Mouse (Mus musculus): ENCODE measurements around the gene Sfpq. TPM values are rescaled to one million over a fixed set of nuclear protein-coding genes. Genes with fewer than 3 reads are reported as not detected.
A peak's percentile ranks its signal among the peaks of the same experiment; 100 is the strongest.
"Not testable (repeated sequence)": the region's sequence is repeated elsewhere in the genome, so short reads cannot be mapped to it uniquely, and the experiment has no call there.

Gene Sfpq
- 100 to 1,000 TPM; 141 to 249 (median 190) TPM for total RNA-seq (2022)

DNA sequence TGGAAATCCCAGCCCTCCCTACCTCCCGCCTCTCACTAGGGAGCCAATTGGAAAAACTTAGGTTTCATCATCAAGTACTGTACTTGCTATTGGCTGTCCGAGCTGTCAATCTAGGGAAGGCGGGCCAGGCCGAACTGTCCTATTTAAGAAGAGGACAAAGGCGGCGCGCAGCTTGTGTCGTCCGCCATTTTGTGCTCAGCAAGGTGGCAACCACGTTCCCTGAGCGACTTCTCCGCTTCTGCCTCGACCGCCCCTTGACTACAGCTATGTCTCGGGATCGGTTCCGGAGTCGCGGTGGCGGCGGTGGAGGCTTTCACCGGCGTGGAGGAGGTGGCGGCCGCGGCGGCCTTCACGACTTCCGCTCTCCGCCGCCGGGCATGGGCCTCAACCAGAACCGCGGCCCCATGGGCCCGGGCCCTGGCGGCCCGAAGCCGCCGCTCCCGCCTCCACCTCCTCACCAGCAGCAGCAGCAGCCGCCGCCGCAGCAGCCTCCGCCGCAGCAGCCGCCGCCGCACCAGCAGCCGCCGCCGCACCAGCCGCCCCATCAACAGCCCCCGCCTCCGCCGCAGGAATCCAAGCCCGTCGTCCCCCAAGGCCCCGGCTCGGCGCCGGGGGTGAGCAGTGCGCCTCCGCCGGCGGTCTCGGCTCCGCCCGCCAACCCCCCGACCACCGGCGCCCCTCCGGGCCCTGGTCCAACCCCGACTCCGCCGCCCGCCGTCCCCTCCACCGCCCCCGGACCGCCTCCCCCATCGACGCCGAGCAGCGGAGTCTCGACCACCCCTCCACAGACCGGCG is at the start of gene Sfpq:
Gene Sfpq (plus strand): TSS at position 174 of the 795 bp plus-strand sequence.
- DNase-seq = peak; percentile 96

DNA sequence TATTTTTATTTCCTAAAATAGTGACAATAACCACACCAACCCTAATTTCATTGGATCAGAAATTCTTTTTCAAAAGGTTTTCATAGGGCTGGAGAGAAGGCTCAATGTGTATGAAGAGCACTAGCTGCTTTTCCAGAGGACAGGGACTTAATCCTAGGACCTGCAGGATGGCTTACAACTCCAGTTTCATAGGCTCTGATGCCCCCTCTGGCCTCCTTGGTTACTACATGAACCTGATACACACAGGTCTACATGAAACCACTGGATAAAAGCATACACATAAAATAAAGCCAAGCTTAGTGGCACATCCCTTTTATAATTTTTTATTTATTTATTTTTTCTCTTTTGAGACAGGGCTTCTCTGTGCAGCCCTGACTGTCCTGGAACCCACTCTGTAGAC is 43.7 kb upstream of the Sfpq start:
- DNase-seq = no peak

DNA sequence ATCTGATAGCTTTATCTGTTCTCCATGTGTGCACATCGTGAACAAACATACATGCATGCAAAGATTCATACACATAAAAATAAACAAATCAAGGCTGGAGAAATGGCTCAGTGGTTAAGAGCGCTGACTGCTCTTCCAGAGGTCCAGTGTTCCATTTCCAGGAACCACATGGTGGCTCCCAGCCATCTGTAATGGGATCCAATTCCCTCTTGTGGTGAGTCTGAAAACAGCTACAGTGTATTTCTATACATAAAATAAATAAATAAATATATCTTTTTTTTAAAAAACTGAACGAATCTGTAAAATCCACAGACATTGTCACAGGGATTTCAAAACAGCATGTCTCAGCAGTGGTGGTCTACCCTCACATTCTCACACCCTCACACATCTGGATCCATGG is 42.4 kb upstream of the Sfpq start:
- DNase-seq = no peak

DNA sequence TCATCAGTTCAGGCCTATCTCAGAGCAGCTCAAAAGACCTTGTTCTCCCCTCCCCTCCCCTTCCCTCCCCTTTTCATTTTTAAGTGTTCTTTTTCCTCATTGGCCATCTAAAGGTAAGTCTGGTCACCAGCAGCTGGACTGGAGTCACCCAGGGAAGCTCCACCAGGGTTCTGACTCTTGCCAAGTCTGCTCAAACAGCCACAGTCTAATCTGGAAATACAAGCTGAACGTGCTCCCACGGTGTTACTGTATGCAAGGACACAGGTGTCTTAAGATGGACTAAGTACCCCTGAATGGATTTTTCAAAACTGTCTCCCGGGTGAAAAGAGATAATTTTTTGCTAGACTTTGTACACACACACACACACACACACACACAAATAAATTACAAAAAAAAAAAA is 37.8 kb upstream of the Sfpq start:
- peak; percentile 22 for DNase-seq

DNA sequence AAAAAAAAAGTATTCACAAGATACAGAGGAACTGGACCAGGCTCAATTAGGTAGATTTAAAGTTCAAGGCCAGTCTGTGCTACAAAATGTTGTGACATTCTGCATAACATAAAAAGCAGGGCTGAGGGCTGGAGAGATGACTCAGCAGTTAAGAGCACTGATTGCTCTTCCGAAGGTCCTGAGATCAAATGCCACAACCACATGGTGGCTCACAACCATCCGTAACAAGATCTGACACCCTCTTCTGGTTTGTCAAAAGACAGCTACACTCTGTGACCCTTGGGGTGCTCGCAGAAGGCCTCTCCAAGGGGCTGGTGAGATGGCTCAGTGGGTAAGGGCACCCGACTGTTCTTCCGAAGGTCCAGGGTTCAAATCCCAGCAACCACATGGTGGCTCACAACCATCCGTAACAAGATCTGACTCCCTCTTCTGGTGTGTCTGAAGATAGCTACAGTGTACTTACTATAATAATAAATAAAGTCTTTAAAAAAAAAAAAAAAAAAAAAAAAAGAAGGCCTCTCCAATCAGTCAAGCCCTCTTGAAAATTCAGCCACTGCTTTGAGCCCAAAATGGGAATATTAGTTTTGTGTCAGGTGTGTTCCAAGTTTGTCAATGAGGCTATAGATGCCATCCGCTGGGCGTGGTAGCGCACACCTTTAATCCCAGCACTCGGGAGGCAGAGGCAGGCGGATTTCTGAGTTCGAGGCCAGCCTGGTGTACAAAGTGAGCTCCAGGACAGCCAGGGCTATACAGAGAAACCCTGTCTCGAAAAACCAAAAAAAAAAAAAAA is 37.2 kb upstream of the Sfpq start:
- peak; percentile 39 for DNase-seq

DNA sequence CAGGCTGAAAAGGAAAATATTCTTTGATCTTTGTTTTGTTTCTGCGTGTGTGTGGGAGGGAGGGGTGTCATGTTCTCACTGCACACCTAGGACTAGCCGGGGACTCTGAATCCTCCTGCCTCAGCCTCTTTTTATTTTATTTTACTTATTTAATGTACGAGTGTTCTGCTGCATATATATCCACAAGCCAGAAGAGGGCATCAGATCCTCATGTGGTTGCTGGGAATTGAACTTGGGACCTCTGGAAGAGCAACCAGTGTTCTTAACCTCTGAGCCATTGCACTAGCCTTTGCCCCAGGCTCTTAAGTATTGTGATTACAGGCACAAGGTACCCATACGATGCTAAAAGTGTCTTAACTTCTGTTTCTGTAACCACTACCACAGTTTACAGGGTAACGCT is 34.4 kb upstream of the Sfpq start:
- DNase-seq = no peak

DNA sequence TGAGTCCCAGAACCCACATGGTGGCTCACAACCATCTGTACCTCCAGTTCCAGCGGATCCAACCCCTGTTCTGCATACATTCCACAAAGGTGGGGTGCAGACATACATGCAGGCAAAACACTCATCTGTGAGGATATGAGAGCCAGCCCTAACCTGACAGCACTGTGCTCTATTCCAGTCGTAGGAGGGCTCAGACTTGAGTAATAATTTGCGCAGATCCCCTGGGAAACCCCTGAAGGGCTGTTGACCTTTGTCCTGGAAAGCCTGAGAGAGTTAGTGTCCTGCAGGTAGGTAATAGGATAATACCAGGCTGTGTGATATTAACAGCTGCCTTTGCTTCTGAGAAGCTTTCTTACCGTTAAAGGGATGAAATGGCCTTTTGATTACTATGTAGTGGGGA is 32.6 kb upstream of the Sfpq start:
- DNase-seq = no peak

DNA sequence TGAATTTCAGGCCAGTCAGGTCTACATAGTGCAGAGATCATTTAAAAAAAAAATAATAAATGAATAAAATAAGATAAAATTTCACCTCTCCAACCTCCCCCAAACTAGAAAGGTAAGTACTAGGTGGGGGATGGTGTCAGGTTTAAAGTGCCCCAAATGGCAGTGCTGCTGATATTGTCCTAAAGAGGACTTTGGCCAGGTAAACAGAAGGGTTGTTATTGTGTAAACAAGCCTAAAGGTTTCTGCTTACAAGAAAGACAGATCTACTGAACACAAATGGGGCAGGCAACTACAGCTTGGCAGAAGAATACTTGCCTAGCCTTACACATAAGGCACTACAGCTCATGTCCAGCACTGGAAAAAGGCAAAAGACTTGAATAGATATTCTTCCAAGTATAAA is 30.6 kb upstream of the Sfpq start:
- DNase-seq = no peak

DNA sequence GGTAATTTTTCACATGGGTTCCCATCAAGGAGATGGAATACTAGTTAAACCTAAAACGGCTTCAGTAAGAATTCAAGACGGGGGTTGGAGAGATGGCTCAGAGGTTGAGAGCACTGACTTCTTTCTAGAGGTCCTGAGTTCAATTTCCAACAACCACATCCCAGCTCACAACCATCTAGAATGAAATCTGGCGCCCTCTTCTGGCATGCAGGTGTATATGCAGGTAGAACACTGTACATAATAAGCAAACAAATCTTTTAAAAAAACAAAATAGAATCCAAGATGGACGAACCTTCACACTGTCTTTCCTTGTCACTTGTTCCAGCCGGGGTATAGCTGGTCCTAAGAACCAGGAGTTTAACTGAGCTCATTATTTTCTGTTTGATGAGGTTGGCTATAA is 28.8 kb upstream of the Sfpq start:
- no peak for DNase-seq

DNA sequence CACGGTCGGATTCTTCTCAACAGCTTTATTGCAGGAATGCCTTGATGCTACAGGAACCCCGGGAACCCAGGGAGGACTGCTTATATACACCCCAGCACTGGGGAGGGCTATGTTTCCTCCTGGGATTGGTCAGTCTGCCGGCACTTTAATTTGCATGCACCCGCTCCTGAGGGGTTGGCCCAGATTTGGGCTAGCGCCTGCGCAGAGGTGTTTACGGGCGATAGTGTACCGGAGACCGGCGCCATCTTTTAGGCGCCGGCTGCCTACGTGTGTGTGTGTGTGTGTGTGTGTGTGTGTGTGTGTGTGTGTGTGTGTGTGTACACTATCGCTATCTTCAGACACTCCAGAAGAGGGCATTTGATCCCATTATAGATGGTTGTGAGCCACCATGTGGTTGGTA is 21.8 kb upstream of the Sfpq start:
- not testable (repeated sequence) for DNase-seq

DNA sequence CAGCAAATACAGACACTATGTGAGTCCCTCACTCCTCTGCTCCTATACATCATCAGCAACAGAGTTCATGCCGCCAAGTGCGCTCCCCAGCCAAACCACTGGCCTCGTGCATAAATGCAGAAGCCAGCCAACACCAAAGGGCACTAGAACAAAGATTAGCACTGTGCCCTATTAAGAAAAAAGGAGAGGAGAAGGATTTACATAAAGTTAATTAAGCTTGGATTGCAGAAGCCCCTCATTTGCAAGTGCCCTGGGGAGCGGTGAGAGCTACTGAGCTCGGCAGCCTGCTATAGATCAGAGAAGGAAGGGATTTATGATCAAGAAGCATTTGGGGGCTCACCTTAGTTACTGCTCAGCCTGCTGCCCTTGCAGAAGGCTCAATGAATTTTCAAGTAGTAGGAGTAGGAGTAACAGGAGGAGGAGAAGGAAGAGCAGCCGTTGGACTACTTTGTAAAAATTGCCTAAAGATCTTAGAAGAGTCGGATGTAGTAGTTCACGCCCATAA is 20.5 kb upstream of the Sfpq start:
- no peak for DNase-seq

DNA sequence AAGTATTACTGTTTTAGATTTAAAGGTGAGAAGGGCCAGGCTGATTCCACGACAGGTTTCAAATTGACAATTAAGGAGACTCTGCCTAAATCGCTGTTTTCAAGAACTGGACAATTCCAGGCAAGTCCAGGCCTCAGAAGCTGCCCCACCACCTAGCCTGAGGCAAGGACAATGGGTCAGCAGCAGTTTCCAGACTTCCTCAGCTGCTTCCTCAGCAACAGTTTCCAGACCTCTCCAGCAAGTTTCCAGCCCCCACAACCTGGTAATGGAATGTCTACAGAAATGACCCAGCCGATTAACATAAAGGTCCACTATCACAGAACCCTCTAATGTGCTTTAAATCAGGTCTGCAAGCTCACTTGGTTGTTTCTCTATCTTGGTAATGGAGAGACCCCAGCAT is 16.7 kb upstream of the Sfpq start:
- DNase-seq = no peak

DNA sequence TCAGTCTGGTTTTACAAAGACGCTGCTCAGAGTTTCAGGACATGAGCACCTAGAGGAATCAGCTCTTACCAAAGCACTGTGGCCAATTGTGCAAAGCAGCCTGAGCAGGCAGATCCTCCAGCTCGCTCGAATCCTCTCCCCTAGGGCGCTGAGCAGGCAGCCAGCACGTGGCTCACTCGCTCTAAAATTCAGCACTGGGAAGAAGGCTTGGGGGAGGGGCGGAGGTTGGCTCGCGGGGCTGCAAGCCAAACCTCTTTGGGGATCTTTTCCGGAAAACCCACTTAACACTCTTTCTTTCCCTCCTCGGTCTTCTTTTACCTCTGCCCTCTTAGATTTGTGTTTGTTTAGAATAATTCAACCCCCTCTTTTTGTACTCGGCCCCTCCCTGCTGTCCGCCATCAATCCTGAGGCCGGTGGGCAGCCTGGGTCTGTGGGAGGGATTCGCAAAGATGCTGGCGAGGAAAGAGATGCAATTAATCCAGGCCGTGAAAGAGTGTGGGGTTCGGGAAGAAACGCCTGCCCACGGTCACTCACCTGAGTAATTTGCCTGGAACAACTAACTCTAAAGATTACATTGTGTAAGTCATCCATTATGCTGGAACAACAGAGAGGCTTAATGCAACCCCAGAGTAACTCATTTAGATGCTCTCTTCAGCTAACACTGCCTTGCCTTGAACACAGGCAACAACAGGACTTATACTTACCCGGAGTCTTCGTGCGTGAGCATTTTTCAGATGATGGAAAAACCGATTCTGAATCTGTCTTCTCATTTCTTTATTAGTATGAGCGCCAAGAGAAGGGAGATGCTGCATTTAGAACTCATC is 15.8 kb upstream of the Sfpq start:
- no peak for DNase-seq

DNA sequence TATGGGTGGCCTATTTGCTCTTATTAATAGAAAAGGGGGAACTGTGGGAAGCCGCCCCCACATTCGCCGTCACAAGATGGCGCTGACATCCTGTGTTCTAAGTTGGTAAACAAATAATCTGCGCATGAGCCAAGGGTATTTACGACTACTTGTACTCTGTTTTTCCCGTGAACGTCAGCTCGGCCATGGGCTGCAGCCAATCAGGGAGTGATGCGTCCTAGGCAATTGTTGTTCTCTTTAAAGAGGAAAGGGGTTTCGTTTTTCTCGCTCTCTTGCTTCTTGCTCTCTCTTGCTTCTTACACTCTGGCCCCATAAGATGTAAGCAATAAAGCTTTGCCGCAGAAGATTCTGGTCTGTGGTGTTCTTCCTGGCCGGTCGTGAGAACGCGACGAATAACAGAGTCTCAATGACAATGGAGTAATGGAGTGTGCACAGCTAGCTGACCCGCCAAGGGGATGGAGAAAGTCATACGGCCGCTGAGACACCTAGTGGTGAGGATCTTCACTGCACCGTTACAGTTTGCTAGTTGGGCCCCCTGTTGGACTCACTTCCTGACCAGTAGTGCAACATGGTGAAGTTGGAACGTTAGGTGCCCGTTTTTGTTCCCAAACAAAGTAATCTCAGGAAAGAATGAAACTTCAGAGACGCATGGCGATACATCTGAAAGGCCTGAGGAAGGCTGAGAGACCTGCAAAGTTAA is 5.7 kb upstream of the Sfpq start:
- DNase-seq = peak; percentile 78

DNA sequence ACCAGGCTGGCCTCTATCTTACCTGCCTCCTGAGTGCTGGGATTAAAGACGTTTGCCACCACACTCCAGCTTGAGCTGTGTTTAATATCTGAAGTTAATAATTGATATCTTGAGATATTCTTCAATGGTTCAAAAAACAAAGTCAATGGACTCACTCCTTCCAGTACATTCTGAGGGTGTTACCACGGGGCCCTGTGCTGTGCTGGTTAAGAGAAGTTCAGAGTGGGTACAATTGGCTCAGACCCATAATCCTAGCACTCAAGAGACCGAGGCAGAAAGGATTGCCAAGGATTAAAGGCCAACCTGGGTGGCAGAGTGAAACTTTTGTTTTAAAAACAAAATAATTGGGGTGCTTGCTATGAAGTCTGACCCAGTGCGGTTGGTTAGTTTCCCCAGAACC is 4.8 kb upstream of the Sfpq start:
- no peak for DNase-seq

DNA sequence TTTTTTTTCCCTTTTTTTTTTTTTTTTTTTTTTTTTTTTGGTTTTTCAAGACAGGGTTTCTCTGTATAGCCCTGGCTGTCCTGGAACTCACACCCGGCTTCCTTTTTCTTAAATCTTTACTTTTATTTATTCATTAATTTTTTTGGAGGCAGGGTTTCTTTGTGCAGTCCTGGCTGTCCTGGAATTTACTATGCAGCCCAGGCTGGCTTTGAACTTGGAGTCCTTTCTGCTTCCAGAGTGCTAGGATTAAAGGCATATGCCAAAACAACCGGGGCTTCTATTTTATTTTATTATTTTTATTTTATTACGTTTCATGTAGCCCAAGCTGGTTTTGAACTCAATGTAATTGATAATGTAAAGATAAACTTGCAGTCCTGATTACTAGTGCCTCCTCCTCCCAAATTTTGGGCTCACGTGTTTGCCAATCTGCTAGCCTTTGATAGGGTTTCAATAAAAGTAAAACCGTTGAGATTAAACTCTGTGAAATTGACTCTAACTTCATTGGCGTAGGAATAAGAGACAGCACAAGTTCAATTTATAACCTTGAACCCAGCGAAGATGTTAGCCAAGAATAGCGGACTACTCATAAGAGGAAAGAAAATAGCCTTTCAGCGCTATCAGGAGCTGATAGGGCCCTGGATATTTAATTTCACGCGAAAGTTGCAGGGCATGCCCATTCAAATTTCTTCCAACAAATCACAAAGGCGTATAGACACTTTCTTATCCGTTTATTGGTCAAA is 543 bp upstream of the Sfpq start:
- no peak for DNase-seq

DNA sequence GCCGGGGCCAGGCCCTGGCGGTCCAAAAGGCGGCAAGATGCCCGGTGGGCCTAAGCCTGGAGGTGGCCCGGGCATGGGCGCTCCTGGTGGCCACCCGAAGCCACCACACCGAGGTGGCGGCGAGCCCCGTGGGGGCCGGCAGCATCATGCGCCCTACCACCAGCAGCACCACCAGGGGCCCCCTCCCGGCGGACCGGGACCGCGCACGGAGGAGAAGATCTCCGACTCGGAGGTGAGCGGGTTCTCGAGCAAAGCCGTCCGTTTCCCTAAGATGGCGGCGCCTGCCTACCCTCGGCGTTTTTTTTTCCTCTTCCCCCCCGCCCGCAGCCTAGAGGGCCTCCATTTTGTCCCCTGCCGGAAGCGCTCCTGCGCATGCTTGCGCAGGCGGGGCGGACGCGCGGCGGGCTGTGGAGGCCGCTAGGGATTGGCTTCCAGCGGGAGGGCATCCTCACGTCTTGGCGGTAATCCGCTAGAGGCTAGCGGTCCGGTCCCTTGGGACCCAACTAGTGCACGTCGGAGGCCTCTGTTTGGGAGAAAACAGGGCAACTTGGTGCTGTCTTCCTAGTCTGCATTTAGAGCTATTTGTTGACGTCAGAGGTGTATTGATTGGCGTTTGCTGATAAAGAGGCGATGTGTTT is 984 bp downstream of the Sfpq start:
- peak; percentile 89 for DNase-seq

DNA sequence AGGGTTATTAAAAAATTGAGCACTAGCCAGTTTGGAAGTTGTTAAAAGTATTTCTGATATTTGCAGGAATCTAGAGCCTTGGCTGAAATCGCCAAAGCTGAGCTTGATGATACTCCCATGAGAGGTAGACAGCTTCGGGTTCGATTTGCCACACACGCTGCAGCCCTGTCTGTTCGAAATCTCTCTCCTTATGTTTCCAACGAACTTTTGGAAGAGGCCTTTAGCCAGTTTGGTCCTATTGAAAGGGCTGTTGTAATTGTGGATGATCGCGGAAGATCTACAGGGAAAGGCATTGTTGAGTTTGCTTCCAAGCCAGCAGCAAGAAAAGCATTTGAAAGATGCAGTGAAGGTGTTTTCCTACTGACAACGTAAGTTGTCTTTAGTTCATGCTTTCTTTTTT is 2.1 kb downstream of the Sfpq start:
- DNase-seq = no peak

DNA sequence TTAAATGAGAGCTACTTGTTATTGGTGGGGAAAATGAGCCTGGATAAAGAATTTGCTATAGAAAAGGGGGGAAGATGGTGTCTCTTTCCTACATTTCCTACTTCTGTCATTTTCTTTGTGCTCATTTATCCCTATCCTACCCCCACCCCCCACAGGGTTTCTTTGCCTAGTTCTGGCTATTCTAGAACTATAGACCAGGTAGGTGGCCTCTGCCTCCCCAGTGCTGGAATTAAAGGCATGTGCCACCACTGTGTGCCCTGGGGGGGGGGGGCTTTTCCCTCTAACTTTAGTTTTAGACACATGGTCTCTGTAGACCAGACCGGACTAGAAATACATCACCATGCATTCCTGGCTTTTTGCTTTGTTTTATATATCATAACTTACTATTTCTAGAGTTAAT is 3.1 kb downstream of the Sfpq start:
- no peak for DNase-seq

DNA sequence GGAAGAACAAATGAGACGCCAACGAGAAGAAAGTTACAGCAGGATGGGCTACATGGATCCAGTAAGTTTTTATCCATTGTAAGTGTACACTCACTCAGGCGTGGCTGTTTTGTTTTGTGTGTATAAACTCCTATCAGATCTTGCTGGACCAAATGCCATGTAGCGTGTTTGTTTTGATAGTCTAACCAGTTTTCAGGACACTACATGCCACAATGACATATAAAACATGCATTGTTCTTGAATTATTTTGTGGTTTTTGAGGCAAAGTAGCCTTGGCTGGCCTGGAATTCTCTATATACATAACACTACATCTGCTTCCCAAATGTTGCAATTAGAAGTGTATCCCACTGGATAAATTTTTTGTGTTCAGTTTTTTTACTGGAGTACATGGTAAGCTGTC is 5.7 kb downstream of the Sfpq start:
- DNase-seq = no peak

Data from adrenal gland, adult 8-10 months (tissue).